Mouse (Mus musculus) forebrain, embryonic 16.5 days (tissue): ENCODE measurements at regions not wholly inside any gene's neighbourhood (a gene's known extent, or its start where the extent isn't known, plus 50 kb on each side); places are given as distances from the start of the nearest gene placed in this dataset.
A peak's percentile ranks its signal among the peaks of the same experiment; 100 is the strongest.

Source experiments
- ATAC-seq: fragments of 200-750 bp; cut with Nextera tagmentation; 2 replicates; pipeline ENCODE4 v1.8.0; 2017; ENCODE audit warnings: mild to moderate bottlenecking, moderate library complexity
- H3K27ac ChIP-seq: fragments of 300-500 bp; sonication (generic); 2 replicates; pipeline ENCODE4 v1.5.1; 2014; ENCODE audit warnings: low read length, control low read depth
- H3K27me3 ChIP-seq: fragments of 300-500 bp; sonication (generic); replicated peaks from 2 replicates; pipeline ENCODE4 v1.6.1; 2014; ENCODE audit warnings: low read length; ENCODE audit not compliant: control insufficient read depth, insufficient read depth
- H3K36me3 ChIP-seq: fragments of 300-500 bp; sonication (generic); 2 replicates; pipeline ENCODE4 v1.6.1; 2014; ENCODE audit not compliant: control insufficient read depth, insufficient read depth
- H3K4me1 ChIP-seq: fragments of 300-500 bp; sonication (generic); replicated peaks from 2 replicates; pipeline ENCODE4 v1.6.1; 2014; ENCODE audit warnings: low read length; ENCODE audit not compliant: control insufficient read depth, insufficient read depth
- H3K4me2 ChIP-seq: fragments of 300-500 bp; sonication (generic); 2 replicates; pipeline ENCODE4 v1.6.1; 2014; ENCODE audit warnings: mild to moderate bottlenecking, low read length, control low read depth
- H3K4me3 ChIP-seq: fragments of 300-500 bp; sonication (generic); replicated peaks from 2 replicates; pipeline ENCODE4 v1.5.1; 2014; ENCODE audit warnings: mild to moderate bottlenecking, low read length, control low read depth
- H3K9ac ChIP-seq: fragments of 300-500 bp; sonication (generic); replicated peaks from 2 replicates; pipeline ENCODE4 v1.6.1; 2014; ENCODE audit warnings: low read depth, low read length, control low read depth
- H3K9me3 ChIP-seq: fragments of 300-500 bp; sonication (generic); 2 replicates; pipeline ENCODE4 v1.6.1; 2016; ENCODE audit warnings: low read length; ENCODE audit not compliant: control insufficient read depth
- WGBS: fragments of 180-500 bp; shearing (Covaris S2); extraction: QIAGEN DNeasy Blood & Tissue Kit; methylation state at CpG from one replicate; pipeline ENCODE4 v1.1.7; 2014; 5-methylcytosine and 5-hydroxymethylcytosine counted together

DNA sequence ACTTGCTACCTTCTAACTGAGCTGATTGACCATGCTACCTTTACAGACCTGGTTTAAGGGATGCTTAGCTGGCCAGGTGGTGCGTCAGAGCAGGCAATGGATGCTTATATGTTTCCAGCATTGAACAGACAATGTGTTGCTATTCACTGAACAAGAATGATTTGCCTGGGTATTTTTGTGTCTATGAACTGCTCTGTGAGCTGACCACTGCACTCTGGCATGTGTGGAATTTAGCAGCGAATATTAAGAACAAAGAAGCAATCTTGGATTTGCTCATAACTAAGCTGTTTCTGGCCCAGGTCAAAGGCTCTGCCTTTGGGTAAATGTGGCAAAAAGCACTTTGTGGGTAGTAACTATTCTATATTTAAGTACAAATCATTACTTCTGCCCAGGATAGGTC is 58.3 kb upstream of the Ccdc39 start:
- 64% methylated on average over 2 of the region's 2 CpGs for WGBS
- no peak overlapping the region for H3K9ac ChIP-seq
- H3K4me3 ChIP-seq, result no peak overlapping the region
- peaks cover 28% of the 10 kb centered on the region for H3K27me3 ChIP-seq
- H3K4me1 ChIP-seq, result peaks cover 15% of the 10 kb centered on the region
- no peaks in the 10 kb centered on the region for H3K9me3 ChIP-seq
- ATAC-seq, result no peak
- no peak overlapping the region for H3K27ac ChIP-seq
- H3K36me3 ChIP-seq, result no peaks in the 10 kb centered on the region
- no peak overlapping the region for H3K4me2 ChIP-seq

GRCm38 (mm10) chr3:33903326-33903725 is 59.2 kb upstream of the Ccdc39 start:
- Histone ChIP-seq H3K27ac (no peak overlapping the region), H3K9ac (no peak overlapping the region), H3K27me3 (peaks cover 33% of the 10 kb centered on the region), H3K36me3 (no peaks in the 10 kb centered on the region), H3K4me2 (no peak overlapping the region), H3K4me3 (no peak overlapping the region), H3K4me1 (peaks cover 15% of the 10 kb centered on the region), H3K9me3 (no peaks in the 10 kb centered on the region)
- no peak for ATAC-seq
- 69% methylated on average over 8 of the region's 8 CpGs for WGBS

DNA sequence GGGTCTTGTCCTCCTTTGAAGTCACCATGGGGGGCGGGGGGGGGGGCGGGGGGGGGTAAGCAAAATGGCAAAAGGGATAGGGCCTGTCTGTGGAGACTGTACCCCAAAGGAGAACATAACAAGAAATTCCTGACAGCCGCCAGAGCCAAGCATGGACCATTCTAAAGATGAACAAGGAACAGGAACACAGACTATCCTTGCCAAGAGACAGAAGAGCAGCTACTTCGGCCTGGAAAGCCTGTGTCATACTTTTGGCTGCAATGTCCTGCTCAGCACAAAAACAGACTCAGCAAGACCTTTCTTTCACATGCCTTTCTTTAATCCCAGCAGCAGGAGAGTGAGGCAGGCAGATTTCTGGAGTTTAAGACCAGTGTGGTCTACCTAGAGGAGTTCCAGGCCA is 59.7 kb upstream of the Ccdc39 start:
- peaks cover 36% of the 10 kb centered on the region for H3K27me3 ChIP-seq

GRCm38 (mm10) chr3:33904854-33905678 is 61.0 kb upstream of the Ccdc39 start:
- Histone ChIP-seq H3K4me3 (peak overlapping the region; percentile 31), H3K4me2 (peak overlapping the region; percentile 55), H3K9me3 (no peaks in the 10 kb centered on the region), H3K27me3 (peaks cover 40% of the 10 kb centered on the region), H3K27ac (peak overlapping the region; percentile 20), H3K4me1 (peaks cover 15% of the 10 kb centered on the region), H3K36me3 (no peaks in the 10 kb centered on the region), H3K9ac (peak overlapping the region; percentile 43)
- ATAC-seq, result peak; percentile 96
- WGBS, result 5% methylated on average over 22 of the region's 22 CpGs

More for the DNA sequence above, 59.7 kb upstream of the Ccdc39 start:
- Histone ChIP-seq H3K4me1 (peaks cover 15% of the 10 kb centered on the region), H3K4me2 (no peak overlapping the region), H3K9ac (no peak overlapping the region), H3K36me3 (no peaks in the 10 kb centered on the region), H3K4me3 (no peak overlapping the region), H3K9me3 (no peaks in the 10 kb centered on the region), H3K27ac (no peak overlapping the region)
- ATAC-seq, result no peak
- WGBS, result 55% methylated on average over 3 of the region's 4 CpGs

DNA sequence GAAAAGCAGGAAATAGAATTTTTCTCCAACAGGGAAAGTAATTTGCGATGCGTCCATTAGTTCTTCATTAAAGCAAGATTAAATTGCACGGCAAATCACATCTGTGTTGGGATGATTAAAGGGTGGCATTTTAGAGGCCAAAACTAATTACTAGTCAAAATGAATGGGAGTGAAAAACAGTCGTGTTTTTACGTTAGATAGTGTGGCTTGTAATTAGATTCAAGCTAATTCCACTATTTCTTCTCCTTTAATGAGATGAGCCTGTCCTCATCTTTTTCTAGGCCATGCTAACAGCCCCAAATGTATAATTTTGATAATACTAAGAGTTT is 61.5 kb upstream of the Ccdc39 start:
- peak overlapping the region; percentile 1 for H3K27ac ChIP-seq
- peak overlapping the region; percentile 31 for H3K4me3 ChIP-seq
- peaks cover 40% of the 10 kb centered on the region for H3K27me3 ChIP-seq
- H3K4me1 ChIP-seq, result peaks cover 15% of the 10 kb centered on the region
- peak overlapping the region; percentile 55 for H3K4me2 ChIP-seq
- no peaks in the 10 kb centered on the region for H3K9me3 ChIP-seq
- 3% methylated on average over 5 of the region's 5 CpGs for WGBS
- H3K9ac ChIP-seq, result peak overlapping the region; percentile 43; the same call in 1 of the 2 replicates
- H3K36me3 ChIP-seq, result no peaks in the 10 kb centered on the region
- ATAC-seq, result no peak; the same call in 1 of the 2 replicates

GRCm38 (mm10) chr3:33907061-33907460 is 63.0 kb upstream of the Ccdc39 start:
- H3K27me3 ChIP-seq, result peaks cover 32% of the 10 kb centered on the region
- no peak overlapping the region for H3K4me3 ChIP-seq
- no peaks in the 10 kb centered on the region for H3K9me3 ChIP-seq
- no peaks in the 10 kb centered on the region for H3K36me3 ChIP-seq
- no peak overlapping the region for H3K27ac ChIP-seq
- H3K9ac ChIP-seq, result no peak overlapping the region
- H3K4me2 ChIP-seq, result no peak overlapping the region
- whole genome bisulfite sequencing, result 89% methylated on average over 8 of the region's 8 CpGs
- no peak for ATAC-seq
- peaks cover 15% of the 10 kb centered on the region for H3K4me1 ChIP-seq

DNA sequence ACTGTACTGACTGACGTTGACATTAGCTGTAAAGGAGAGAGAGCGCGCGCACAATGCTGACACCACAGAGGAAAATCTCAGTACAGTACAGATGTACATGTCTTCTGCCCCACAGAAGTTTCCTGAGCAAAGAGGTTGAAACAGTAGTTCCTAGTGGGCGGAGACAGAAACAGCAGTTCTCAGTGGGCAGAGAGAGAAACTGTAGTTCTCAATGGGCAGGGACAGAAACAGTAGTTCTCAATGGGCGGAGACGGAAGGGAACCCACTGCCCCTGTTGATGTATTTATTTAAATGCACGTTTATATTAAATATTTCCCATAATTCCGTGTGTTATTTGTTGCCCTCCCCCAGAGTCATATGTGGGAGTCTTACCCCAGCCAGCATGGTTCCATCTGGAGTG is 67.4 kb upstream of the Ccdc39 start:
- Histone ChIP-seq H3K27ac (no peak overlapping the region), H3K9me3 (no peaks in the 10 kb centered on the region), H3K4me1 (no peaks in the 10 kb centered on the region), H3K36me3 (no peaks in the 10 kb centered on the region), H3K9ac (no peak overlapping the region), H3K27me3 (peaks cover 15% of the 10 kb centered on the region), H3K4me2 (no peak overlapping the region), H3K4me3 (no peak overlapping the region)
- 87% methylated on average over 9 of the region's 9 CpGs for WGBS
- no peak for ATAC-seq

DNA sequence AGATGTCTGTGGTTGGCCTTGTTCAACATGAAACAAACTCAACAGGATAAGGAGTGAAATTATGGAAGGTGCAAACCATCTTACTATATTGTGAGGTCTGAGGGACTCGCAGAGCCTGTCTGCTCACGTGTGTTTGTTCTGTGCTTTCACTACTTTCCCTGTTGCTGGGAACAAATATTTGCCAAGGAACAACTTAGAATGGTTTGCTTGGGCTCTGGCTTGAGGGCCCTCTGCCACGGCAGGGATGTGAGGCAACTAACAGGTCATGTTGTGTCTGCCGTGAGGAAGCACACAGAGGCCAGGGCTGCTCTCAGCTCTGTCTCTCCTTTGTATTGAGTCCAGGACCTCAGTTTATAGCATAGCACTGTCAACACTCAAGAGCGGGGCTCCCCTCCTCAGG is 69.4 kb upstream of the Ccdc39 start:
- Histone ChIP-seq H3K4me2 (no peak overlapping the region), H3K36me3 (no peaks in the 10 kb centered on the region), H3K9me3 (no peaks in the 10 kb centered on the region), H3K4me1 (no peaks in the 10 kb centered on the region), H3K4me3 (no peak overlapping the region), H3K27ac (no peak overlapping the region), H3K9ac (no peak overlapping the region), H3K27me3 (peaks cover 9% of the 10 kb centered on the region; the same call in 1 of the 2 replicates)
- 95% methylated on average over 5 of the region's 5 CpGs for WGBS
- ATAC-seq, result no peak

DNA sequence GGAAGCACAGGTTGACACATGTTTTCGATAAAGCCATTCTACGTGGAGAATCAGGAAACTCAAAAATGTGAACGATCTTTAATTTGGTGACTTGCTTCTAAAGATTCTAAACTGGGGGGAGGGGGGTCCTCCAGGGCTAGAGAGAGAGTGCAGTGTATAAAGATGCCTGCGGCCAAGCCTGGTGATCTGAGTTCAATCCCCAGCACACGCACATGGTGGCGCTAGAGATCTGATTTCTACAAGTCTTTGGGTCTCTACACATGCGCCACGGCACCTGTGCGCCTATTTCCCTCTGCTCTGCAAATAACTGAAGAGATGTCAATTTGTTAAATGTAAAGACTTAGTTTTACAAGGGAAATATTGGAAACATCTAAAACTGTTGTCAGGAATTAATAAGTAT is 70.3 kb upstream of the Ccdc39 start:
- WGBS, result 71% methylated on average over 9 of the region's 9 CpGs
- no peak for ATAC-seq
- H3K4me2 ChIP-seq, result no peak overlapping the region

More for the DNA sequence above, 70.3 kb upstream of the Ccdc39 start:
- Histone ChIP-seq H3K4me3 (no peak overlapping the region), H3K27ac (no peak overlapping the region), H3K27me3 (peaks cover 4% of the 10 kb centered on the region; the same call in 1 of the 2 replicates), H3K9me3 (no peaks in the 10 kb centered on the region), H3K36me3 (no peaks in the 10 kb centered on the region), H3K9ac (no peak overlapping the region), H3K4me1 (no peaks in the 10 kb centered on the region)
